Mouse (Mus musculus): ENCODE measurements around the gene Tiparp. TPM values are rescaled to one million over a fixed set of nuclear protein-coding genes. Genes with fewer than 3 reads are reported as not detected.

Gene Tiparp
- polyA plus RNA-seq, 1 experiment from 2014 or later: 23.9 TPM

Other genes with a start within 250 kb of the Tiparp start
- 193 and 207 TPM in 2 replicates for gene Ssr3, start 135.8 kb upstream of the Tiparp start, polyA plus RNA-seq (2015; fragmentation: Nextera tagmentation; extraction: Ambion mirVana)
- 4.8 and 7.2 TPM in 2 replicates for gene Lekr1, start 137.8 kb downstream of the Tiparp start, polyA plus RNA-seq (2015; fragmentation: Nextera tagmentation; extraction: Ambion mirVana)

Data from heart, embryonic 15.5 days (tissue).